Mouse (Mus musculus) adrenal gland, postnatal 10 days (tissue): ENCODE measurements around the gene Gpbp1. TPM values are rescaled to one million over a fixed set of nuclear protein-coding genes. Genes with fewer than 3 reads are reported as not detected.

Source experiments
- DNase-seq: peaks from one replicate; pipeline ENCODE4 v3.0.0; 2021; ENCODE audit warnings: mixed read lengths
- long read RNA-seq, 2 experiments: library from polyadenylated mRNA; stranded (forward); transcript quantifications; one replicate each; pipeline ENCODE4 v2.0.0; 2021
- total RNA-seq, 2 experiments: library from RNA; stranded (reverse); gene quantifications; 2 replicates each; pipeline ENCODE4 v1.2.3; 2021

The Gpbp1 gene
- 10 to 100 TPM; 68.7 to 69.8 TPM for total RNA-seq
- long read RNA-seq, experiment 1, transcript Gpbp1-202 (12 exons, 3,299 nt) = major isoform, 51 of 91 reads
- long read RNA-seq, experiment 1, transcript Gpbp1-201 (13 exons, 3,694 nt) = minor isoform, 21 of 91 reads
- long read RNA-seq, experiment 1, partial matches to known transcripts = 10 of 91 reads
- long read RNA-seq, experiment 1, other reads (novel, unspliced or antisense) = 9 of 91 reads
- long read RNA-seq, experiment 2, transcript Gpbp1-201 (13 exons, 3,694 nt) = minor isoform, 20 of 69 reads
- long read RNA-seq, experiment 2, transcript Gpbp1-202 (12 exons, 3,299 nt) = major isoform, 37 of 69 reads
- long read RNA-seq, experiment 2, partial matches to known transcripts = 3 of 69 reads
- long read RNA-seq, experiment 2, other reads (novel, unspliced or antisense) = 9 of 69 reads

DNA sequence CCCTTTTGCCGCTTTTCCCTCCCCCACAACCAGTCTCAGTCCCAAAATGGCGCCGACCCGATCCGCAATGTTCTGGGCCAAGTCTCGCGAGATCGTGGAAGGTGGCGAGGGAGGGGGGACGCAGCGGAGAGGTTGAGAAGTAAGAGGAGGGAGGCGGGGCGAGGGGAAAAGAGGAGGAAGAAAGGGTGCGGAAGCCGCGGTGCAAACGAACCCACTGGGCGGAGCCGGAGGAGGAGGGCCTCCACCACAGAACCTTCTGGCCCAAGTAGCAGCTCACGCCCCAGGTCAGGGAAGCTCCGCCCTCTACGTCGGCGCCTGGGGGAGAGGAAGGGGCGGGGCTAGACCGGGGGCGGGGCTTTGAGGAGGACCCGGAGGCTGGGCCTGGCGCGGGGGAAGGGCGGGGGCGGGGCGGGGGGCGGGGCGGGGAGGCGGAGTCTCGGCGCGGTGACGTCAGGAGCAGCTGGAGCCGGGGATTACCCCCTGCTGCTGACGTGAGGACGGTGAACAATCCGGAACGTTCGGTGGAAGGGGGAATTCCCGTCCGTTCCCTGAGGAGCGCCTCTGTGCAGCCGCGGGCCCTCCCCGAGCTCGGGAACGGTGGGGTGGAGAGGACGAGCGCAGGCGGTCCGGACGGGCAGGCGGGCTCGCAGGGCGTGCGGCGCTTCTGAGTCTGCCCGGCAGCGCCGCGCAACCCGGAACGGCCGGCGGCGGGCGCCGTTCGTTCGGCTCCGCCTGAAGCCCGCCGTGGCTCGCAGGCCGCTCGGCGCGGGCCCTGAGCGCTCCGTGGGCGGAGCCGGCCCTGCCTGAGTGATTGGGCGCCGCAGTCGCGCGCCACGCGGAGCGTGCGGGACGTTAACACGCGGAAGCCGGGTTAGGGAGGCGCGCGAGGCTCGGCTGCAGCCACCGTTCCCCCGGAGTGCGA, at the start of gene Gpbp1:
Gpbp1 (minus strand) TSS at position 310 of the 922 bp plus-strand sequence.
- DNase-seq = peak; percentile 100

DNA sequence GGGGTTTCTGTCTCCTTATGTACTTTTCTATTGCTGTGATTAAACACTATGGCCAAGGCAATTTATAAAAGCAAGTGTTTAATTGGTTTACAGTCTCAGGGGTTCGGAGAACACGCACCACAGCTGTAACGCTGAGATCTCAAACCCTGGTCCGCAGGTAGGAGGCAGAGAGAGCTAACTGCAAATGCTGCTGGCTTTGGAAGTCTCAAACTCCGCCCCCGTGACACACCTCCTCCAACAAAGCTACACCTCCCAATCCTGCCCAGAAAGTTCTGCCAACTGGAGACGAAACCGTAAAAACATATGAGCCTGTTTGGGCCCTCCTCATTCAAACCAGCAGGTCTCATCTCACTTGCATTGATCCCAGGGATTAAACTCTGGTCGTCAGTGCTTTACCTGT, 47.8 kb upstream of the Gpbp1 start:
- no peak for DNase-seq

- DNase-seq = no peak
These were observed 46.4 kb upstream of the Gpbp1 start for GRCm38 (mm10) chr13:111536207-111536887.

GRCm38 (mm10) chr13:111534131-111534530, 44.2 kb upstream of the Gpbp1 start:
- DNase-seq = peak; percentile 35

GRCm38 (mm10) chr13:111532178-111532948, 42.5 kb upstream of the Gpbp1 start:
- peak; percentile 24 for DNase-seq

- no peak for DNase-seq
These were observed 41.8 kb upstream of the Gpbp1 start for GRCm38 (mm10) chr13:111531701-111532100.

DNA sequence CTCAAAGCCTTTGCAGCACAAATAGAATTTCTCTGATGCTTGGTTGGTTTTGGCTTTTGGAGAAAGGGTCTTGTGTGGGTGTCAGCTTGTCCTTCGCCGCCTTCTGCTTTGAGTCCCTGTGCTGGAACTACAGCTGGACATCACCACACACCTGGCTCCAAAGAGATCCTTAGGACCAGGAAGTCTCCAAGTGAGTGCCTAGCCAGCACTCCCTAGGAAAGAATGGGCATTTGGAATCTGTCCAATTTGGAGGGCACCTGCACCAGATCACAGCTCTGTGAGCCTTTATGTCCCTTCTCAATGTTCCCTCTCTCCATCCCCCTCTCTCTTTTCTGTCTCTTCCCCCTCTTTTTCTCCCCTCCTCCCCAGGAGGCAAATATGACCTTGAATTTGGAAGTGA, 34.4 kb upstream of the Gpbp1 start:
- no peak for DNase-seq

DNA sequence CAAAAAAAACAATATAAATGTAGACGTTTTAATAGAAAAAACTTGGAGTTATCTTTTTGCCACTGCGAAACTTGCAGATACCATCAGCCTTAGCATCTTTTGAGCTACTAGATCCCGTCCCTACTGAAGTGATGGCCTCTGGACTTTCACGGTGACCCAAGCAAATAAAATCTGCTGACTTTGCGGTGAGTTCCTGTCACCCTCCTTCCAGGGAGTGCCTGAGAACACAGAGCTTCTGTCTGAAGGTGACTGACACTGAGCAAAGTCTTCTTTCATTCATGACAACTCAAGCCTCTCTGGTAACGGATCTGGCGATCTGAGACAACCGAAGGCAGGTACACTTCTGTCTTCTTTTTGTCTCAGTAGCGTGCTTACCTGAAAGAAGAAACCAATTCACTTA, 32.4 kb upstream of the Gpbp1 start:
- DNase-seq = no peak

DNA sequence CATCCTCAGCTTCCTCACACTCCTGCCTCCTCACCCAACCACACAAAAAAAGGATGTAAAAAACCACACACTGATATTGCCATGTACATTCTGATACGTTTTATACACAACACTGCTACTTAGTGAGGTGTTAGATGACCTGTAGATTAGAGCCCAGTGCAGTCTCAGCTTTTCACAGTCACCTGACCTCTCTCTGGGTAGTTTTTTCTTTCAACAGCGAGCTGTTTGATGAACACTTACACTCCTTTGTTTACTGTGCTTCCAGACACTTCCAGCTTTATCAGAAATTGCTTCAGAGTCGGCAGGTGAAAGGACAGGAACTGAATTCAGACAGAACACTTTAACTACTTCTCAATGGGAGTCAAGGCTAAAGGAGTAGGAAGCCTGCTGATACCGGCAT, 30.5 kb upstream of the Gpbp1 start:
- no peak for DNase-seq

DNA sequence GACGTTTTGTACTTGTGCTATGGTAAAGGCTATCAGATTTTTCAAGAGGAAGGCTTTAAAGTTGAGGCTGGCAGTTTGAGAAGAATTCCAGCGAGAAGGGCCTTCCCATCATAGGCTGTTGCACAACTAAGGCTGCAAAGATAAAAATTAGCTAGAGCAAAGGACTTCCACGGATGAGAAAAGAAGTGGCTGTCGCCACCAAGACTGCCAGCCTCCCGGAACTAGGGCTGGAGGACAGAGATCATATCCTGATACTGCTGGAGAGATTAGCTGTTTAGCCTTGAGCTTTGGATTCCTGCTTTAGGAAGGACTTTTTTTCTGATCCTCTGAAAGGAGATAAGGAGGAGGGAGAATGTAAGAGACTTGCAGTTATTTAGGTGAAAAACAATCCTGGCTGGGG, 28.4 kb upstream of the Gpbp1 start:
- peak; percentile 35 for DNase-seq

GRCm38 (mm10) chr13:111516385-111517150, 26.7 kb upstream of the Gpbp1 start:
- DNase-seq = no peak

DNA sequence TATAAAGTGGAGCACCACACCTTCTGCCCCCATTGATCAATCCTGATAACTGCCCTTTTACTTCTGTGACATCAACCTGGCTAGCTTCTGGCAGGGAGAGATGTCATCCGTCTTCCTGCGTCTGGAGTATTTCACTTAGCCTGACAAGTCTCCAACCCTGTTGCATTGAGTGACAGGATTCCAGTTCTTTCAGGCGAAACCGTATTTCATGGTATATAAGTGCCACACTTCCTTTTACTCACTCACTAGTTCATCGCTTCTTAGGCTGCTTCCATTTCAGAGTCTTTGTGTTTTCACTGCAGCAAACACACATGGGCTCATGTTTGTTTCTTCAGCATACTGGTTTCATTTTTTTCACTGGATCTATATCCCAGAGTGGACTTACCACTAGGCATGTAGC, 19.5 kb upstream of the Gpbp1 start:
- DNase-seq = no peak

GRCm38 (mm10) chr13:111508645-111509044, 18.7 kb upstream of the Gpbp1 start:
- DNase-seq = no peak

GRCm38 (mm10) chr13:111494330-111495029, 4.6 kb upstream of the Gpbp1 start:
- no peak for DNase-seq

DNA sequence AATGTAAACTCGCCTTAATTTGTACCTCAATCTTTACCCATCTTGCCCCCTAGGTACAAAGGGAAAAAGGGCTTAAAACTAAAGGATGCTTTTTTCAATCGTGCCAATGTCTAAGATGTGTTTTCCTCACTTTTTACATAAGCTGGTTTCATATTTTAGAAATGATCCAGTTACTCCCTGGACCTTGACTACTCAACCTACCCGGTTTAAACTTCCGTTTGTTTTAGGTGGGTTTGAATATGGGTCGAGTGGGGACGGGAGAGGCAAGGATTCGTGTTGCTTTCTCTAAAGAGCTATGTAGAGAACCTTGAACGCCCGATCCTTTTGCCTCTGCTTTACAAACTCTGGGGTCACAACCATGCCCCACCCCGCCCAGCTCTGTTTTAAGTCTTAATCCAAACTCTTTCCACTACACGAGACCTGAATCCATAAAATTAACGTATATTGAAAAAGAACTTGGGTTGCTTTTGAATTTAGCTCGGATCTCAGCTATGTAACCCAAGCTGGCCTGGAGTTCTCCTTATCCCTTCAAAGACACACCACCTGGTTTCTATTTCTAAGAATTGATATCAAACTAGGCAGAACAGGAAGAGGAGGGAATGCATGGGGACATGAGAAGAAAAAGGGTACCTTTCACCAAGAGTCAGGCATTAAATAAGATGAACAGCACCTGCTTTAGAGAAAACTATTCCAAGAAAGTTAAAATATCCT, 1.3 kb upstream of the Gpbp1 start:
- no peak for DNase-seq

DNA sequence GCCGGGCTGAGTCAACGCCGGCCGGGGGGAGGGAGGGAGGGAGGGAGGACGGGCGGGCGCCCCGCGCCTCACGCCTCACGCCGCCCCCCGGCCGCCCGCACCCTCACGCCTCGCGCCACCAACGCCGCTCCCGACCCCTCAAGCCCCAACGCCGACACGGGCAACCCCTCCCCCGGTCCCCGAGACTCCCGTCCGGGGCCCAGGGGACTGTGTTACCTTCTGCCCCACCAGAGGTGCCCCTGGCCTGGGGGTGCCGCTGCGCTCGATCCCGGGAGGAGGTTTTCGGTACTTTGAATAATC, 459 bp downstream of the Gpbp1 start:
- DNase-seq = no peak

DNA sequence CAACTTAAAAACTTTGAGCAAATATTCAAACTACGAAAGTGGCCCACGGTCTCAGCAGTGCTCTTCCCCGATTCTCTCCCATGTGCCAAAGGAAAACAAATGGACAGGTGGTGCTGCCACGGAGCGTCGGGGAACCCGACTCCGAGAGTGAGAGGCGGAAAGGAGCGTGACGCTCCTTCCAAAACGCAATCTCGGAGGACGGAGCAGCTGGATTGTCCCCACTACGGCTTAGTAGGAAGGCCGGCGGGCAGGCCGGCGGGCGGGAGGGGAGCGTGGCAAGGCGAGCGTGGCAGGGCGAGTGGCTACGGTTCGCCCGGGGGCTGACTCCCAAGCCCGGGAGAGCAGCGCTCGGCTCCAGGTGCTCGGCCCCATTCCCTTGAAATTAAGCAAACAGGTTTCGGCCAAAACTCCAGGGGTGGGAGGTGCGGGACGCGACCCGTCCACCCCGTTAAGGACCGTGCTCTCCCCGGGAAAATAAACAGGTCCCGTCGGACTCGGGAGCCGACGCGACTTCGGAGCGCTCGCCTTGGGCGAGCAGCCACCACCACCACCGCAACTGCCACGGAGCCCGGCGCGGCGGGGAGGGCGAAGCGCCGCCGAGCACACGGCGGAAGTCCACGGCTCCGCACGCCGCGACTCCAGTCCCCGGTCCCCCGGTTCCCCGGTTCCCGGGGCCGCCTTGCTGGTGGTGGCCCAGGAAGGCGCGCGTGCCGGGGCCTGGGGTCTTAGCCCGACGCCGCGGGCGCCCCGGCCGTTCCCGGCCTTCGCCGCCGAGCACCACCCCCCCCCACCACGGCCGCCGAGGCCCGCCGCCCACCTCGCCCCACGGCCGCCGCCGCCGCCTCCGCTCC, 1.0 kb downstream of the Gpbp1 start:
- DNase-seq = peak; percentile 62

- no peak for DNase-seq
These were observed 12.2 kb downstream of the Gpbp1 start for GRCm38 (mm10) chr13:111477695-111478094.
